Mouse (Mus musculus): ENCODE results near the gene Neurl1b.

GRCm38 (mm10) chr17:26433295-26433694 lies 18.7 kb downstream of the Neurl1b start:
- no peak for TF ChIP-seq CTCF (IDR thresholded peaks at IDR 0.05; ENCODE audit: low read depth, low read length)
- no peak for TF ChIP-seq POLR2AphosphoS5 (IDR thresholded peaks at IDR 0.05; ENCODE audit: insufficient replicate concordance, low read depth, low read length)
- no peak for TF ChIP-seq GATA1 (IDR thresholded peaks at IDR 0.05; ENCODE audit: borderline replicate concordance, low read length)
